Mouse (Mus musculus) cerebellum, postnatal 25 days (tissue): ENCODE results near the gene Lpar5.

Experiments
- DNase-seq, 2 experiments: peaks; one replicate each; pipeline ENCODE4 v3.0.0; 2021; ENCODE audit warnings: mixed read lengths in 2 of 2

The Lpar5 gene

GRCm38 (mm10) chr6:125129710-125130402, 62.1 kb downstream of the Lpar5 start:
- DNase-seq = no peak

GRCm38 (mm10) chr6:125131302-125132156, 63.8 kb downstream of the Lpar5 start, which contains the start of gene Nop2:
Gene Nop2 (plus strand): TSS chr6:125131909.
- peak; percentile 84 to 91 for DNase-seq
